Mouse (Mus musculus) gastrocnemius, adult 8-10 months (tissue): ENCODE measurements around the gene Rpl27. TPM values are rescaled to one million over a fixed set of nuclear protein-coding genes. Genes with fewer than 3 reads are reported as not detected.
A peak's percentile ranks its signal among the peaks of the same experiment; 100 is the strongest.
"Not testable (repeated sequence)": the region's sequence is repeated elsewhere in the genome, so short reads cannot be mapped to it uniquely, and the experiment has no call there.

Experiments used
- DNase-seq, 2 experiments: peaks; one replicate each; pipeline ENCODE4 v3.0.0; 2022; ENCODE audit warnings: low spot score in 2 of 2
- total RNA-seq, 4 experiments: library from RNA; stranded (reverse); gene quantifications; 2 replicates each; pipeline ENCODE4 v1.2.4; 2022

The Rpl27 gene
- 10 to 100 TPM; 20.8 to 47.8 (median 31.7) TPM for total RNA-seq

DNA sequence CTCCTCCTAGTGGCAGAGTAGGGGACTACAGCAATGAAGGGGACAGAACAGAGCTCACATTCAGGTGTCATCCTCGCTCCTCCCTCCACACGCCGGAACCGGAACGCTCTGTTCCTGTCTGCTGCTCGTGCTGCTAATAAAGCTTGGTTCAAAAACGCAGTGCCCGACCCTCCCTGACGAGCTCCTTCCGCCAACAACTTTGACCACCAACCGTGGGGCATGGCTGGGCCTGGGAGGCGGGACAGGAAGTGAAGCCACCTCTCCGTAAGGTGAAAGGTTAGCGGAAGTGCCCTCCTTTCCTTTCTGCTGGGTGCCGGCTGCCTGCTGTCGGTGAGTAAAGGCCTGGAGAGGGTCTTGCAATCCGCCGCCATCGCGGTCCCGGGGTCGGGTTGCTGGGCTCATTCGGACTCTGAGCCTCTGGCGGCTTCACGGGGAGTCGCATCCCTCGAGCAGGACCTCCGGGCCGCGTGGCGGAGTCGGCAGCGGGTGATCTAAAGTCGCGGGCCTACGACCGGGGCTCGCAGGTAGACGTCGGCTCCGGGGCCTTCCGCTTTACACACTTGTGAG is at the start of gene Rpl27:
Gene Rpl27 (plus strand): TSS at position 172 of the 567 bp plus-strand sequence.
- peak; percentile 95 to 97 for DNase-seq

DNA sequence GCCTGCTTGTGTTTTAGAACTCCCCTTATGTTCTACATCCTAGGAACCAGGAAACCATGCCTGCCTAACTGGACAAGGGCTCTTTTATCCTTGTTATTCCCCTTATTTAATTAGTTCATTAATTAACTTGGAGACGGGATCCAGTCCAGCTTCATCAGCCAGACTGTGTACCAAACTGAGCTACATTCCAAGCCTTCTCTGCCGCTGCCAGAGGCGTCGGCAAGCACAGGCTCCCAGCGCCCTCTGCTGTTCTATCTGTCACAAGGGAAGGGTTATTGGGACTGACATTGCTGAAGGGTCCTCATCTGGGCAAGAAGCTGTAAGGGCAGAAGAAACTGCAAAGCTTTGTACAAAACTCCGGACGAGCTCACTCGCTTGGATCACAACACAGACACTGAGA is 47.0 kb upstream of the Rpl27 start:
- peak; percentile 28 to 32 for DNase-seq

DNA sequence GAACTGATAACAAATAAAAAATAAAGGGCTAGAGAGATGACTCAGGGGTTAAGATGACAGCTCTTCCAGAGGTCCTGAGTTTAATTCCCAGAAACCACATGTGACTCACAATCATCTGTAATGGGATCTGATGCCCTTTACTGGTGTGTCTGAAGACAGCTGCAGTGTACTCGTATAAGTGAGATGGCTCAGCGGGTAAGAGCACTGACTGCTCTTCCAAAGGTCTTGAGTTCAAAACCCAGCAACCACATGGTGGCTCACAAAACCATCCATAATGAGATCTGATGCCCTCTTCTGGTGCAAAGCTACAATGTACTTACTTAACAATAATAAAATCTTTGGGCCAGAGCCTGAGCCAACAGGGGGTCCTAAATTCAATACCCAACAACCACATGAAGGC is 26.8 kb upstream of the Rpl27 start:
- DNase-seq: no peak

DNA sequence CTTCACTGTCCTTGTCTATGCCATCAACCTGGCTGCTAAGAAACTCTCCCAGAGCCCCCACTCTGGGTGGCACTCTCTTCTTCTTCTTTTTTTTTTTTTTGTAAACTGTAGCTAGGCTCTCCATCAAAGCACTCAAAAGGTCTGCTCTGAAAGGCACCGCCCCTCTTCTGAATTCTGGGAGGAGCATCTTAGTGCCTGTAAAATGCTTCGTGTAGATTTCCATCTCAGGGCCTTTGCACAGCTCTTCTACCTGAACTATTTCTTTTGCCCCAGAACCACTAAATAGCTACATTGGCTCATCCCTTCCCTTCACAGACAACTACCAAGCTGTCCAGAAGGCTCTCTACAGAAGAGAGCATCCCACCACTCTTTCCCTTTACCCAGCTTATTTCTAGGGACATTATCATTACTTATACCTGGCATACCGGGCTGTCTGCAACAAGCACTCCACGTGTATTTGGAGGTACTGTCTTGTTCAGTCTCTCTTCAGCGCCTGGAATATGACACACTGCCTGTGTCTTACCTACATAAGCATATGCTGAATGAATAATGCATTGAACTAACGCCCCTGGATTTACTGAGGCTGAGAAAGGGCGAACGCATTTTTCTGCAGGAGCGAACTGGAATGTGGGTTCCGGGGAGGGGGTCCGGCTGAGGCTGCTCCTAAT is 25.5 kb upstream of the Rpl27 start:
- DNase-seq: no peak

DNA sequence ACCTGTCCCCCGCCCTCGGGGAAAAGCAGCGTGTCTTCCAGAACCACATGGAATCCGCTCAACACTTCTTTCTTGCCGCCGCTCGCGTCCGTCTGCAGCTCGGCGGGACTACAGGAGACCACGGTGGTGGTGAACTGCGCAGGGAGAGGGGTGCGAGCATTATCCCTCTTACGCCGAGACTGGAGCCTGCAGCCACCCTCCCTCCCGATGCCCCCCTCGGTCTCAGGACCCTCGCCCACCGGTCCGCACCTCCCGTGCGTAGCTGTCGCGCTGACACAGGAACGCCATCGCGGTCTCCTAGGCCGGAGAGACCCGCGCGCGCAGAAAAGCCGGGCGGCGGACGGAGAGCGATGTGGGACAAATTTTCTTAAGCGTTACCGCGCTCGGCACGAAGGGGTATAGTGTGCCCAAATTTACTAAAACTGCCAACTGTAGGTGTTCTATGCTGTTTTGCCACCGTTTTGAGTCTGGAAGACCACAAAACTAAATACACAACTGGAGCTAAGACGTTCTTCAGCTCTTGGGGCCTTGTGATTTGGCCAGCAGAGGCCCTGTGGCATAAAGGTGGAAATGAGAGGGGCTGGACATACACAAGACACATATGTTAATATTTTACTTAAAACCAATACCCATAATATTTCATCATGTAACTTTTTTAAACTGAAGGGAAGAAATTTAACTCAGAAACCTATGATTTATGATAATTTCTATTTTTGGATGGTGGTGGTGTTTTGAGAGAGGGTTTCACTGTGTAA is 24.8 kb upstream of the Rpl27 start, which contains the start of gene Aarsd1:
Gene Aarsd1 (minus strand): TSS at position 515 of the 755 bp plus-strand sequence.
- DNase-seq: peak; percentile 67 to 77

DNA sequence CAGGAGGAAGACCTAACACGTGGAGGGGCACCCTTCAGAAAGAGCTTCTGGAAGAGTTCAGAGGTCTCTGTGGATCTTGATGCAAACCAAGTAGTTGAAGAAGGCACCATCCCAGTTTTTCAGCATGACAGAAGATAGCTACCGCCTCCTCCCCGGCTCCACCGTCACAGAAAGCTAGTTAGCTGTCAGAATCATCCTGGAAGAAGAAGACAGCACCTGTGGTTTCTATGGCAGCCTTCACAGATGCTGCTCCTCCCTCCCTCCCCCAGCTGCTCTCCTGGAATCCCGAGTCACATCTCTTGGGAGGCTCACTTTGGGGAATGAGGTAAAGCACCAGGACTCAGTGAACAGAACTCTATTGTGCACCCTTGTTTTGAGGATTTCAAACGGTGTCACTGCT is 23.1 kb upstream of the Rpl27 start:
- no peak for DNase-seq

DNA sequence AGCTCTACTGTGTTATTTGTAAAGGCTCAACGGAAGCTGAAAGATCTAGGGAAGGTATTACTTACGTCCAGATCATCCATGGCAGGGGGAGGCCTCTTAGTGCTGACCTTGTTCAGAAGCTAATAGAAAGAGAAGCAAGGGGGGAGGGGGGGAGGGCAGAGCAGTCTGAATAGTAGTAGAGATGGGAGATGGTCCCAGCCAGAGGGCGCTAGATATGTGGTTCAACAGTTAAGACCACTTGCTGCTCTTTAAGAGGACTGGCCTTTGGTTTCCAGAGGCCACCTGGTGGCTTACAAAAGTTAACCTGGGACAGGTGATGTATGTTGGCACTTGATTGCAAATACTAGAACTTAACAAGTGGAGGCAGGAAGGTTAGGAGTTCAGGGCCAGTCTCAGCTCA is 22.5 kb upstream of the Rpl27 start:
- no peak for DNase-seq

DNA sequence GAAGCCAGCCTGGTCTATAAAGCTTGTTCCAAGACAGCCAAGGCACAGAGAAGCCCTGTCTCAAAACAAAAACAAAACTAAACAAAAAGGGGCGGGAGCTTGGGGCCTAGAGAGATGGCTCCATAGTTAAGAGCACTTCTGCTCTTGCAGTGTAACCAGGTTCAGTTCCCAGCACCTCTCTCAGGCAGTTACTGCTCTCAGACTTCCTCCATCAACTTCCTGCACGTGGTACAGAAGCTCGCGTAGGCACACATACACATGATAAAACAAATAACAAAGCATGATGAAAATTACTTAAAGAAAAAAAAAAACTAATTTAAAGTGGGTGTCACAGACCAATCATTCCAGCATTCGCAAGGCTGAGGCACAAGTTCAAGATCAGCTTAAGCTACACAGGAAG is 21.9 kb upstream of the Rpl27 start:
- DNase-seq: no peak

DNA sequence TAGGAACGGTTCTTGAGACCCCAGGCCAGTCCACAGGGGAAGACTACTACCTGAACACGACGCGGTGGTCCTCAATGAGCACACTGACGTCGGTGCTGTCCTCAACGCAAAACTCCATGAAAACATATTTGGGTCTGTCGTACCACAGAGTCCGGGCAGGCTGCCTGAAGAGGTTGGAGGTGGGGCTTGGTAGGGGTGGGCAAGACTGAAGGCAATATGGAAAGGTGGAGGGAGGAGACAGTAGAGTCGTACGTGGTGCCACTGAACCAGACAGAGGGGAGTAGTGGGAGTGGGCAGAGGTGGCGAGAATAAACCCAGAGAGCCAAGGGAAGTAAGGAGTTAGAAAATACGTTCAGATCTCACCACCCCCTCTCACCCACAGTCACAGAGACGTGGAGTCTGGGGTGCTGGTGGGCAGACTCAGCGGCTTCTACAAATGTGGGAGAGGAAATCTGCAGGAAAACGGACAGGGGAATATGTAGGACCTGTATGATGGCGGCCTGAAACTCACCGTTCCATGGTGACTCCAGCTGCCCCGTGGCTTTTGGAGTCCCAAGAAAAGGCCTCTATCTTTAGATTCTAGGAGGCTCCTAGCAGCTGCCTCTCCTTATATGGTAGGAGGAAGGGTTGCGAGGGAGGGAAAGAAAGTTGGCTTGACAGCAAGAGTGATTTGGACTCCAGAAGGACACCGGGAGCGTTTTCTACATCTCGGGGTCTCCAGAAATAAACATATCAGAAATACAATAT is 17.8 kb upstream of the Rpl27 start, which contains the start of gene Gm27029:
Gene Gm27029 (minus strand): TSS at position 692 of the 747 bp plus-strand sequence.
- DNase-seq: peak; percentile 48 to 53

DNA sequence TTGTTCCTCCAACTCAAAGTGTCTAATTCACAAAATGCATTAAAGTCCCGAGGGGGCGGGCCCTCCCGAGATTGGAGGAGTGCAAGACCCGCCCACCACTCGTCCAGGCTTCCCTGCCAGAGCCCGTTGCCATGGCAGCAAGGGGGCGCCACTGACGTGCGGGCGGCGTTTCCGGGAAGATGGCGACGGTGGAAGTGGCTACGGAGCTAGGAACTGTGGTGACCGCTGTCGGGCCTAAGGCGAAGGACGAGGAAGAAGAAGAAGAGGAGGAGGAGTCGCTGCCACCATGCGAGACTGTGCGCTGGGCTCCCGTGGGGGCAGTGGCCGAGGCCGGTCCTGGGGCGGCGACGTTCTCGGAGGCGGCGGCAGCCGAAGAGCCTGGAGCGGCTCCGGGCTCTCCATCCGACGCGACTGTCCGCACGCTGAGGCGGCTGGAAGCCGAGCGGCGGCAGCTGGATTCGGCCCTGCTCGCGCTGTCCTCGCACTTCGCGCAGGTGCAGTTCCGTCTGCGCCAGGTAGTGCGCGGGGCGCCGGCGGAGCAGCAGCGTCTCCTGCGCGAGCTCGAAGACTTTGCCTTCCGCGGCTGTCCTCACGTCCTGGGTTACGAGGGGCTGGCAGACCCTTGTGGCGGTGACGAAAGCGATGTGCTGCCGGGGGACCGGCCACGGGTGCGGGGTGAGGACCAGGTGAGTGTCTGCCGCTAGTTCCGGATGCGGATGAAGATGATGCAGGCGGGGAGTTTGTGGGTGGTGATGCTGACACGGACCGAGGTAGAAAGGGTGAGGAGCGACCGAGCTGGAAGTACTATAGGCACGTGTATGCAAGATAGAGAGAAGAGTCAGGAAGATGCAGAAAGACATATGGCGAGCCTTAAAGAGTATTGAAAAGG is 16.9 kb upstream of the Rpl27 start, which contains the start of the genes Rundc1 and Ptges3l:
Gene Rundc1 (plus strand): TSS at position 161 of the 889 bp plus-strand sequence.
Gene Ptges3l (minus strand): TSS at position 409 of the 889 bp plus-strand sequence.
- DNase-seq: peak; percentile 96

DNA sequence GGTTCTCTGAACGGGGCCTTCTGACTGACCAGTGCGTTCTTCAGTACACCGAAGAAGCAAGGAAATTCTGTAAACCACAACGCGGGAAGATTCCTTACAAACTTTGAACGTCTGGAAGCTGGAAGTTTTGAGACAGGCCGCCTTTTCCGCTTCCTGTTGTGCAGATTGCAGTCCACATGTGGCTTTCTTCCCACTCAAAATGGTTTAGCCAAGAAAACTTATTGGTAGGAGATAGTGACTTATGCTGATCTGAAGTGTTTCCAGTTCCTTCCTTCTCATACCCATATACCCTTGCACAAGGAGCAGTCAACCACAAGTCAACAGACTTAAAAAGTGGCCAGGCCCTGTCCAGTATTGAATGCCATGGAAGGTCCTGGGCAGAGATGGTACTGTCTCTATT is 15.9 kb upstream of the Rpl27 start:
- no peak for DNase-seq

DNA sequence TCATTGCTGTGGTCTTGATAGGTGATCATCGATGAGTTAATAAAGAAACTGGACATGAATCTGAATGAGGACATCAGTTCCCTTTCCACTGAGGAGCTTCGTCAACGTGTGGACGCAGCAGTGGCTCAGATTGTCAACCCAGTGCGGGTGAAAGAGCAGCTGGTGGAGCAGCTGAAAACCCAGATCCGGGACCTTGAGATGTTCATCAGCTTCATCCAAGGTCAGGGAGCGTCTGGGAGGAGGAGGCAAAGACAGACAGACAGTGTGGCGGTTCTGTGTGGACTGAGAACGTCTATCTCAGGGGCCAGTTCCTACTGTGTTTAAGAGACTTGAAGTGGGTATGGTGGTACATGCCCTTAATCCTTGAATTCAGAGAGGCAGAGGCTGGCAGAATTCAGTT is 10.8 kb upstream of the Rpl27 start:
- DNase-seq: no peak

DNA sequence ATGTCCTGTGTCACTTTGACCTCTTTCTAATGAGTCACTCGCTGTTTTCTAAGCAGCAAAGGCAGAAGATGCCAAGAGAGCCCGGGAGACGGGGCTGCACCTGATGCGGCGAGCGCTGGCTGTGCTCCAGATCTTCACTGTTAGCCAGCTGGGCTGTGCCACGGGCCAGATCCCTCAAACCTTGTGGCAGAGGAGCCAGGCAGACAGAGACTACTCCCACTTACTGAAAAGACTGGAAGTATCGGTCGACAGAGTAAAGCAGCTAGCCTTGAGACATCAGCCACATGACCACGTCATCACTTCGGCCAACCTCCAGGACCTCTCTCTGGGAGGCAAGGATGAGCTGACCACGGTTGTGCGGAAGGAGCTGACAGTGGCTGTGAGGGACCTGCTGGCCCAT is 8.7 kb upstream of the Rpl27 start:
- no peak for DNase-seq

DNA sequence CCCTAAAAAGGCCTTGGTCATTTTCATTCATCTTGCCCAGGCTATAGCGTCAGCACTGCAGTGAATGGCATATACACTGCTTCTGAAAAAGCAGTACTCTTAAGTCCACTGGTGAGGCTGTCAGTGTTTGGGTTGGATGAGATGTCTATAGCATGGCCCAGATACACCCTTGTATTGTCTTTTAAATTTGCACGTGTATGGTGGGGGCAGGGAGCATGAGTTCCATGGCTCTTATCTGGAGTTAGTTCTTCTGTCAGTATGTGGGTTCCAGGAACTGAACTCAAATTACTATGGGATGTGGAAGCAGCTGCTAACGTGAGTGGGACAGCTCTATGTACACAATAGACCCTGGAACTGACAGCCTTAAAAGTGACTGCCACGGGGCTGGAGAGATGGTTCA is 6.3 kb upstream of the Rpl27 start:
- no peak for DNase-seq

DNA sequence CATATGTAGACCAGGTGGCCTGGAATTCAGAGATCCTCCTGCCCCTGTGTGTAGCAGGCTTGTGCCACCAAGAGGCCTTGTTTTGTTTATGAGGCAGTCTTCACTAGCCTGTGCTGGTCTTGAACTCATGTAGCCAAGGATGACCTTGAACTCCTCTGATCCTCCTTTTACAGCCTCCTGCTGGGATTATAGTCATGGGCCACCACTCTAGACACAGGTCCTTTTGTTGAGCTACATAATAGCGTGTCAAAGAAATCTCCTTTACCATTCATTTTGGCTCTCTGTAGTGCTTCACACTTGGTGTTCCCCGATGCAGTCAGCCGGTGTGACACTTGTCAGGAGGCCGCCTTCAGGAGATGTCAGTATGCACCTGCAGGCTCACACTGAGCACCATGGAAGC is 5.2 kb upstream of the Rpl27 start:
- DNase-seq: no peak

DNA sequence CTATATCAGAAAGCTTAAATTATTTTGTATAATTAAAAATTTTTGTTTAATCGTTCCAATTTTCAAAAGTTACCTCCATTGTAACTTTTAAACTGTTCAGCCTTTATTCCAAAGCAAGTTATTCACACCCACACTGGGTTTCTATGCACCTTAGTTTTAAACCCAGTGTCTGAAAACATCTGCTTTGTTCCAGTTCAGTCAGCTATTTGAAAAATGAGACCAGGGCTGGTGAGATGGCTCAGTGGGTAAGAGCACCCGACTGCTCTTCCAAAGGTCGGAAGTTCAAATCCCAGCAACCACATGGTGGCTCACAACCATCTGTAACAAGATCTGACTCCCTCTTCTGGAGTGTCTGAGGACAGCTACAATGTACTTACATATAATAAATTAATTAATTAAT is 4.1 kb upstream of the Rpl27 start:
- DNase-seq: not testable (repeated sequence)

DNA sequence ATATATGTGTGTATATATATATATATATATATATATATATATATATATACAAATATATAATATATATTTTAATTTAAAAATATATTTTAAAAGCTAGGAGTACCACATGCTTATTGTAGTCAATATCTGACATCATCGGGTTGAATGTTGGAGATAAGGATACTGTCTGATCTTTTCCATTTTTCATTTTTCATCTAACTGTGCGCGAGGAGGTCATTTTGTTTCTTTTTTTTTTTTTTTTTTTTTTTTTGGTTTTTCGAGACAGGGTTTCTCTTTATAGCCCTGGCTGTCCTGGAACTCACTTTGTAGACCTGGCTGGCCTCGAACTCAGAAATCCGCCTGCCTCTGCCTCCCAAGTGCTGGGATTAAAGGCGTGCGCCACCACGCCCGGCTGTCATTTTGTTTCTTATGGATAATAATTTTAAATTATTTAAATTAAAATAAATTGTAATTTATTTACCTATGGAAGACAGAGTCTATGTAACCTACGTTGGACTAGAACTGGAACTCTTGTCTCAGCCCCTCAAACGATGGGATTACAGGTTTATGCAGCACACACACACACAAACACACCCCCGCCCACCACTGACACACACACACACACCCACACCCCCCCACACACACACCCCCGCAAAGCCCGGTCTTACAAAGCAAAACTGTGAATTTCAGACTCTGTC is 510 bp upstream of the Rpl27 start:
- not testable (repeated sequence) for DNase-seq

DNA sequence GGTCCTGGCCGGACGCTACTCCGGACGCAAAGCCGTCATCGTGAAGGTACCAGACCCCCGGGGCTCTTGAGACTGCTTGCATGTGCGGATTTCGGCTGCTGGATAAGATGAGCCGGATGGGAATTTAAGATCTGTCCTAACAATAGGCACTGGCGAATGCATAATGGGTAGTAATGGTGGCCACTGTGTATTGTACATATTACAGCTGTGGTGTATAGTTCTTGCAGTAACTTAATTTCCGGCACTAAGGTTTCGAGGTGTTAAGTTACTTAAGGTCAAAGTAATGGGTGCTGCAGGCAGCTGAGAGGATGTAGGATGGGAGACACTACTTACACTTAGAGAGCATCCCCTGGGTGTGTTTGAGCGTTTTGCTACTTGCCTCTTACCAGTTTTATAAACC is 662 bp downstream of the Rpl27 start:
- DNase-seq: no peak

DNA sequence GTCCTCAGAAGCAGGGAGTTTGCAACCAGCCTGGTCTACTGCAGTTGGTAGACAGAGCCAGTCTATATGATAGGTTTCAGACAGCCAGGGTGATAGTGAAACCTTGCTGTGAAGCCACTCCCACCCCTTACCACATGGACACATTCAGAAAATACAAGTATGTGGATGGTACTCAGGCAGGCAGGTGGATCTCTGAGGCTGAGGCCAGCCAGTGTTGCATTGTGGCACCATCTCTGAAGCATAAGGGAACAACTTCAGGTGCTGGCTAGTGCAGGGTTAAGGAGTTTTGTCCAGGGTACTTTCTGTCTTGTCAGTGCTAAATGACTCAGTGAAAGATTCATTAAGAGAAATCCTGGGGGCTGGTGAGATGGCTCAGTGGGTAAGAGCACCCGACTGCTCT is 4.2 kb downstream of the Rpl27 start:
- no peak for DNase-seq

DNA sequence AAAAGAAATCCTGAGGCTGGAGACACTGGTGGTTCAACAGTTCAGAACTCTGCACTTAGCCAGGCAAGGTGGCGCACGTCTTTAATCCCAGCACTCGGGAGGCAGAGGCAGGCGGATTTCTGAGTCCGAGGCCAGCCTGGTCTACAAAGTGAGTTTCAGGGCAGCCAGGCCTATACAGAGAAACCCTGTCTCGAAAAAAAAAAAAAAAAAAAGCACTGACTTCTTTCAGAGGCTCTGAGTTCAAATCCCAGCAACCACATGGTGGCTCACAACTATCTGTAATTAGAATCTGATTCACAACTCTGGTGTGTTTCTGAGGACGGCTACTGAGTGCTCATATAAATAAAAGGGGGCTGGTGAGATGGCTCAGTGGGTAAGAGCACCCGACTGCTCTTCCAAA is 4.8 kb downstream of the Rpl27 start:
- not testable (repeated sequence) for DNase-seq
